Mouse (Mus musculus): ENCODE data around the gene Hjurp.

The Hjurp gene

DNA sequence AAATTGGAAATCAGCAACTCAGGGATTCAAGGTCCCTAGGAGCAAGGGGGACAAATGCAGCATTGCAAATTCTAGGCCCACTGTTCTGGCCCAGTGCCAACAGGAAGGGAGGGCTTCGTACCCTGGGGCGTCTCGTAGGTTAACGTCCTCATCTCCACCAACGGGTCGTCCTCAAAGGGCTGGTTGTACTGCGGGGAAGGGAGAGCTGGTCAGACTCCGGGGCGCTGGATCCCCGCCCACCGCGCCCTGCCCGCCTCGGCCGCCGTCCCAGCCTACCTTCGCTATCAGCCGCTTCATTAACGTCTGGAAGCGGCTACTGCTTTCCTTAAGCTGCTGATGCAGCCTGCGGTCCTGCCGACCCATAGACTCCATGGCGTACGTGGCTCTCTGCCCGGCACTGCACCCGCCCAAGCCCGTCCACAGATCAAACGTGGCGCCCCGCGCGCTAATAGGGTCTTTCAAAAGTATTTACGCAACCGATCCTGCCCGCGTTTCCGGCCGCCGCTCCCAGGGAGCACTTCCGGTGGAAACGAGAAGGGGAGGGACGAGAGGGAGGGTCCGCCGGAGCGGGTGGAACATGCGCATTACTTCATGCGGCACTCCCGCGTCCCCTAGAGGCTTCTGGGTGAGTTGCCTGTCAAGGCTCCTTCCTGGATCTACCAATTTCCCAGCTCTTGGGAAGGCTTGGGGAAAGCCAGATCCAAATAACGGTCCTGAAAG, at the start of gene Hjurp, which contains the start of gene Trpm8:
Hjurp (minus strand) TSS at position 536 of the 720 bp plus-strand sequence.
Trpm8 (plus strand) TSS at position 564 of the 720 bp plus-strand sequence.
- peak; percentile 100 for DNase-seq (ENCODE audit: low read depth, low spot score)

- DNase-seq (ENCODE audit: low read depth, low spot score) = no peak
These were observed 45.7 kb upstream of the Hjurp start for GRCm38 (mm10) chr1:88323101-88323500.

DNA sequence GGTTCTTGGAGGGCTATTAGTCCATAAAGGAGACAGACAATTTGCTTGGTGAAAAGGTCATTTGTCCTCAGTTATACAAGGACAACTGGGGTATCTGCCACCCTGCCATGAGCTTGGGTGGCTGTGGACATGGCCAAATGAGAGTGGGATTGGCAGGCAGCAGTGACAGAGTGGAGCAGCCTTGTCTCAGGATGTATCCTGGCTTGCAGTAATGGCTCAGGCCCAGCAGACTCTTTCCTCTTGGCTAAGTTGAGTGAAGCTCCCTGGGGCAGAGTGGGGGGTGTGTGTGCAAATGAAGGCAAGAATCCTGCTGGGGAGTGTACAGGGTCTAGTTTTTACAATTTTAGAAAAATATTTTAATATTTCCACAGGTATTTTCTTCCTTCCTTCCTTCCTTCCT, 44.7 kb upstream of the Hjurp start:
- DNase-seq (ENCODE audit: low read depth, low spot score) = no peak

- DNase-seq (ENCODE audit: low read depth, low spot score) = no peak
These were observed 43.5 kb upstream of the Hjurp start for GRCm38 (mm10) chr1:88320821-88321395.

DNA sequence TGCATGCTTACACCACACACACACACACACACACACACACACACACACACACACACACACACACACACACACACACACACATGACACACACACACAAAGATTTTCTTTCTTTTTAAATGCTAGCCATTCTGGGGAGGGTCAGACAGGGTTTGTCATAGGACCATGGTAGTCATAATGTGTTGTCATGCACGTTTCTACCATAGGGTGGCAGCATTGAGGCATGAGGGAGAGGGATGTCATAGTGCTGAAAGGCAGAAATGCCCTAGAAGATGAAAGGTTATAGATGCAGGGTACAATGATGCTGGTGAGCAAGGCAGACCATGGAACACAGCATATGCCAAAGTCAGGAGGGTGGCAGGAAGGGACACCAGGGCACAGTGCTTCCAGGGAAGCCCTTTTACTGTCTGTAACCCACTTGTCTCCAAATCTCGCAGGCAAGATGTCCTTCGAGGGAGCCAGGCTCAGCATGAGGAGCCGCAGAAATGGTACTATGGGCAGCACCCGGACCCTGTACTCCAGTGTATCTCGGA, 41.2 kb upstream of the Hjurp start:
- DNase-seq (ENCODE audit: low read depth, low spot score) = peak; percentile 61

GRCm38 (mm10) chr1:88317279-88317678, 39.8 kb upstream of the Hjurp start:
- no peak for DNase-seq (ENCODE audit: low read depth, low spot score)

- DNase-seq (ENCODE audit: low read depth, low spot score) = no peak
These were observed 32.9 kb upstream of the Hjurp start for GRCm38 (mm10) chr1:88310349-88310748.

- no peak for DNase-seq (ENCODE audit: low read depth, low spot score)
These were observed 32.5 kb upstream of the Hjurp start for GRCm38 (mm10) chr1:88309905-88310304.

DNA sequence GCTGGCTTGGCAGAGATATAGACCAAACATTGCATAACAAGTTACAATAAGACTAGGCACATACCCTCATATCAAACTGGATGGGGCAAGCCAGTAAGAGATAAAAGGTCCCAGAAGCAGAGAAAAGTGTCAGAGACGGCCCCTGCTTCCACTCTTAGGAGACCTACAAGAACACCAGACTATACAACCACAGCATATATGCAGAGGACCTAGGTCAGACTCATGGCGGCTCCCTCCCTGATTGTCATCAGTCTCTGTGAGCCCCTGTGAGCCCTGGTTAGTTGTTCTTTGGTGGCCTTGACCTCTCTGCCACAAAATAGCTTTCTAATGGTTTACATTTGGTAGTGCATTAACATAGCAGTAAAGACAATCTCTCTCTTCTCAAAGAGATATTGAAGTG, 31.6 kb upstream of the Hjurp start:
- no peak for DNase-seq (ENCODE audit: low read depth, low spot score)

DNA sequence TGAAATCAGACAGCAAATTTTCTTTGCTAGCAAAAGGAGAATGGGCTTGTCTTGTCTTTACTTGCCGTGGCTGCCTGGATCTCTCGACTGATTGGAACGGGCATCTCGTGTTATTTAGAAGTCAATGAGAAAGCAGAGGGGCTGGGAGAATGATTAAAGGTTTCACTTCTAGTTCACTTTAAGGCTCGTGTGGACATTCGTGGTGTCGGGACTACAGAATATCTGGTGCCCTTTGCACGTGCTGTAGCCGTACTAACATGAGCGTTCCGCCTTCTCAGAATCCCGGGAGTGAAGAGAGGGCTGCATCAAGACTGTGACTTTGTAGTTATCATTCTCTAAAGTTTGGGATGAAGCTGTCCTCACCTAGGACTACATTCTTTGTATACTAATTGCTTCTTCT, 29.7 kb upstream of the Hjurp start:
- no peak for DNase-seq (ENCODE audit: low read depth, low spot score)

GRCm38 (mm10) chr1:88306543-88306942, 29.1 kb upstream of the Hjurp start:
- DNase-seq (ENCODE audit: low read depth, low spot score) = no peak

- DNase-seq (ENCODE audit: low read depth, low spot score) = no peak
These were observed 27.8 kb upstream of the Hjurp start for GRCm38 (mm10) chr1:88305018-88305795.

DNA sequence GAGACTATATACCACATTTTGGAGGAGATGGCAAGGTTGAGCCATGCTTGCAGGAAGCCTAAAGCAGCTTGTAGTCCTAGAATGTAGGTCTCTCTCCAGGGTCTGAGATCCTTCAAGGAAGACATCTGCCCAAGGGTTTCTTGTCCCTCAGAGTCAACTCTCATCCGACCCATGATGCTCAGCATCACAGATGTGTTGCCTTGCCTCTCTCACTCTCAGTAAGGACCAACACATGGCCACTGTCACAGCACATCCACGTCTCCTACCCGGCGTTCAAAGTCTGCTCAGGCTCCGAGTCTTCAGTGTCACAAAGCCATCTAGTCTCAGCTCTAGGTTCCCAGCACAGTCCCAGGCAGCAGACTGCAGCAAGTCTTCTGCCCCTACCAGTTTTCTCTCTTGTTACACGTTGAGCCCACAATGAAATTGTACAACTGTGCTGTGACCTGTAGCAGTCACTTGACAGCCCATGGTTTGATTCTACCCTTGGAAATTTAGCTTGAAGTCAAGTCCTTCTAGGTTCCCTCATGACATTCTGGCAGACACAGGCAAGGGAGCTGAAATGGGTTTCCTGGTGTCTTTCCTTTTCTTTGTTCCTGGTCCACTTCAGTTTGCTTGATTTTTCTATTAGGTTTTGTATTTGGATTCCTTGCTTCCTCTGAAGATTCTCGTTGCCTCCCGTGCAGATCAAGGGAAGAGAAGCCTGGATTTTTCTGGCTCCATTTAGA, 27.0 kb upstream of the Hjurp start:
- DNase-seq (ENCODE audit: low read depth, low spot score) = no peak

DNA sequence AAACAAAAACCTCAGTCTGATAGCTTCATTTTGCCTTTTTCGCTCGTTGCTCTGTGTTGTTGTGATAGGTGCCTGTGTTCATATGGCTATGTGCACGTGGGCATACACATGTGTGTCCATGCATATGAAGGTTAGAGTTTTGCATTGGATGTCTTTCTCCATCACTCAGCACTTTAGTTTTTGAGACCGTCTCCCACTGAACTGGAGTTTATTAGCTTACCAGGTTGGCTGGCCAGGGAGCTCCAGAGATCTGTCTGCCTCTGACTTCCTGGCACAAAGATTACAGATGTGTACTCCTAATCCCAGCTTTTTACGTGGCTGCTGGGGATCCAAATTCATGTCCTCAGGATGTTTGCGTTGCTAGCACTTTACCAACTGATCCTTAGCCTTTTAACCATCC, 26.3 kb upstream of the Hjurp start:
- no peak for DNase-seq (ENCODE audit: low read depth, low spot score)

- no peak for DNase-seq (ENCODE audit: low read depth, low spot score)
These were observed 24.8 kb upstream of the Hjurp start for GRCm38 (mm10) chr1:88302057-88302740.

- DNase-seq (ENCODE audit: low read depth, low spot score) = no peak
These were observed 23.9 kb upstream of the Hjurp start for GRCm38 (mm10) chr1:88301121-88302014.

DNA sequence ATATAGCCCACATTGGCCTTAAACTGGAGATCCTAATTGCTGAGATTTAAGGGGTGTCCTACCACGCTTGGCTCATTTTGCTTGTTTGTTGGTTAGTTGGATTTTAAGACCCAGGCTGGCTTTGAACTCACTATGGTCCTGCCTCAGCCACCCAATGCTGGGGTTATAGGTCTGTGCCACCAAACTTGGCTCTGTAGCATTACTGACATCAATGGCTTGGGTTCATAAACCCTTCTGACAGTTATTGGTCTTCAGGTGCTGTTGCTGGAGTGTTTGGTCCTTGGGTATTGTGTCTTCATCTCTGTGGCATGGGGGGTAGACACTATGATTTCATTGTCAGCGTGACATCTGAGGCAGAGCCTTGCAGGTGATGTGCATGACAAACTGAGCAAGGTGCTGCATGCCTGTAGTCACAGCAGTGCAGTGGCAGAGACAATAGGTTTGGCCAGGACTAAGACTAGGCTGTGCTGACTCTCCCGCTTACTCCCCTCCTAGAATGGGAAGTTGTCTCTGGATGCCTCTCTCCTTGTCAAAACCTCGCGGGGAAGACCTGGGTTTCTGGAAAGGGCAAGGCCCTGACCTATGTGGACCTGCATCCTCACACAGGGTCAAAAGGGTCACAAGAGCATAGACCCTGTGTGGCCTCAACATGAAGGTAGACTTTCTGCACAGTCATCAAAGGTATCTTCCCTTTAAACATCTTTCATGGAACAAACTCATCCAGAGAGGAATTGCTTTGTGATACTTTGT, 23.0 kb upstream of the Hjurp start:
- no peak for DNase-seq (ENCODE audit: low read depth, low spot score)

DNA sequence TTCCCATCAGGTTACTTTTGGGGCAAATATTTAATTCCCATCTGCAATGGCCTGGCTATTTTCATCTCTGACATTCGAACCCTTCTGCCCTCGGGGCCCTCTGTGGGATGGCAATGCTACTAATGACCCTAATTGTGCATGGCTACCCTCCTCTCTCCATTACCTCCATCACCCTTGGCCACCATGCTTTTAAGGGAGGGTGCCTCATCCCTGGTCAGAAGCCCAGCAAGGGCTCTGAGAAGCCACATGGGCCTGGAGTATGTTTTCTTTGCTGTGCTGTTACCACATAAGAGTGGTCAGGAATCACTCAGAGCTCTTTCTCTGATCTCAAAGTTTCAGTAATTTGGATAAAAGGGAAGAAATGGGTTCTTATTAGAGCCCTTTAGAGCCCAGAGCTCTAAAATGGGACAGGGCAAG, 22.1 kb upstream of the Hjurp start:
- DNase-seq (ENCODE audit: low read depth, low spot score) = no peak

Data from retina, postnatal 7 days (tissue).